In the genomic region with DNA sequence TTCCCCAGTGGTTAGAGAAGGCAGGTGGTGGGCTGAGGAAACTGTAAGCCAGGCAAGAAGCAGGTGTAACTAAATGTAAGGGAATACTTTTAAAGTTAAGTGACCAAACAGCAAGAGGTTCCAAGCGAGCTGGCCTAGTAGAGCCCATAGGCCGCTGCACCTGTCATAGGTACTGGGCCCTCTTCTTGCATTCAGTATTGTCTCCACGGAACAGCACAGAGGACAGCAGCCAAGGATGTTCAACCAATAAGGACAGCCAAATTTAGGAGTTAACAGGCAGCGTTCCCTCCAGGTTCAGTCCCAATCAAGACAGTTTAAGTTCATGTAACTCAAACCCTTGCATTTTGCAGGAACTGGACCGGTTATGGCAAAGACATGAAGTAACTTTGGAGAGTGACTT, we compare ENCODE assay signal across 8 mouse cellular contexts. TPM values are rescaled to one million over a fixed set of nuclear protein-coding genes. Genes with fewer than 3 reads are reported as not detected.
A peak's percentile ranks its signal among the peaks of the same experiment; 100 is the strongest.
DNase-seq lines count a peak whose midpoint lies in the region; ATAC-seq and TF ChIP-seq lines count a peak whose summit lies in the region.

No protein-coding gene starts in this region.

- H3K27ac ChIP-seq in kidney, embryonic 16.5 days (ENCODE audit: low read length) = 0 out of 2 replicates have a peak overlapping the region, but pooled peaks have one; percentile 24
- no peak overlapping the region for H3K27ac ChIP-seq in cortical plate, adult 2 months (ENCODE audit: insufficient read depth, low read length)
- no peak overlapping the region for H3K27ac ChIP-seq in hindbrain, embryonic 16.5 days (ENCODE audit: low read depth, low read length)

- H3ac ChIP-seq in myocyte (ENCODE audit: control insufficient read depth, insufficient read length) = no peak overlapping the region

- TF ChIP-seq POLR2A in cortical plate, adult 2 months (IDR thresholded peaks at IDR 0.05; ENCODE audit: extremely low read depth, insufficient read depth, low read length) = no peak
- no peak for TF ChIP-seq POLR2A in myocyte (IDR thresholded peaks at IDR 0.05; ENCODE audit: insufficient read length, low read depth)

- H3K4me2 ChIP-seq in kidney, embryonic 16.5 days (replicated peaks; ENCODE audit: low read depth, low read length) = peak overlapping the region; percentile 87
- H3K4me2 ChIP-seq in hindbrain, embryonic 16.5 days (ENCODE audit: low read length) = peak overlapping the region; percentile 88
- H3K4me2 ChIP-seq in myocyte (ENCODE audit: low read depth) = peak overlapping the region; percentile 67

- peak overlapping the region; percentile 98 for H3K9ac ChIP-seq in kidney, embryonic 16.5 days (replicated peaks; ENCODE audit: low read length)
- H3K9ac ChIP-seq in hindbrain, embryonic 16.5 days (ENCODE audit: low read depth, low read length) = no peak overlapping the region

- no peak for ATAC-seq in kidney, embryonic 16.5 days (ENCODE audit: low FRiP score, low TSS enrichment)
- no peak for ATAC-seq in hindbrain, embryonic 16.5 days

- no peaks in the 10 kb centered on the region for H3K27me3 ChIP-seq in kidney, embryonic 16.5 days (ENCODE audit: insufficient read depth, low read length)
- no peaks in the 10 kb centered on the region for H3K27me3 ChIP-seq in hindbrain, embryonic 16.5 days (replicated peaks; ENCODE audit: control insufficient read depth, insufficient read depth, low read length)
- no peaks in the 10 kb centered on the region for H3K27me3 ChIP-seq in myocyte (ENCODE audit: control insufficient read depth, insufficient read depth, insufficient read length)

- H3K4me1 ChIP-seq in kidney, embryonic 16.5 days (ENCODE audit: insufficient read depth, low read length) = peaks cover 26% of the 10 kb centered on the region
- H3K4me1 ChIP-seq in cortical plate, adult 2 months (ENCODE audit: control insufficient read depth, insufficient read depth, low read length) = no peaks in the 10 kb centered on the region; the same call in 1 of the 2 replicates
- peaks cover 4% of the 10 kb centered on the region for H3K4me1 ChIP-seq in hindbrain, embryonic 16.5 days (ENCODE audit: control insufficient read depth, insufficient read depth, low read depth, low read length)

- H3K79me2 ChIP-seq in myocyte (ENCODE audit: control insufficient read depth, insufficient read depth) = peaks cover 32% of the 10 kb centered on the region

- WGBS in kidney, embryonic 16.5 days = 39% methylated on average over 5 of the region's 5 CpGs
- WGBS in hindbrain, embryonic 16.5 days = 23% methylated on average over 5 of the region's 5 CpGs

- no peak for TF ChIP-seq CTCF in cortical plate, adult 2 months (IDR thresholded peaks at IDR 0.05; ENCODE audit: extremely low read depth, insufficient read depth, low read length)

- no peak for DNase-seq in kidney, adult 9 months
- no peak for DNase-seq in spleen, adult 18-20 months
- DNase-seq in natural killer cell, adult 2 months (ENCODE audit: low spot score in 2 of 2) = no peak
- no peak for DNase-seq in lung, postnatal 36 days

- H3K36me3 ChIP-seq in kidney, embryonic 16.5 days (ENCODE audit: insufficient read depth, low read length) = no peaks in the 10 kb centered on the region
- no peaks in the 10 kb centered on the region for H3K36me3 ChIP-seq in hindbrain, embryonic 16.5 days (ENCODE audit: control insufficient read depth, insufficient read depth, low read length)
- H3K36me3 ChIP-seq in myocyte (ENCODE audit: control insufficient read depth, insufficient read depth) = no peaks in the 10 kb centered on the region

- H3K9me3 ChIP-seq in kidney, embryonic 16.5 days (ENCODE audit: low read length) = peaks cover 7% of the 10 kb centered on the region; the same call in 1 of the 2 replicates
- no peaks in the 10 kb centered on the region; the same call in 1 of the 2 replicates for H3K9me3 ChIP-seq in hindbrain, embryonic 16.5 days (ENCODE audit: control insufficient read depth, low read length)

- H3K4me3 ChIP-seq in kidney, embryonic 16.5 days (ENCODE audit: low read length) = peak overlapping the region; percentile 93
- H3K4me3 ChIP-seq in cortical plate, adult 2 months (ENCODE audit: insufficient read depth, low read length) = peak overlapping the region; percentile 83; the same call in 1 of the 2 replicates
- H3K4me3 ChIP-seq in hindbrain, embryonic 16.5 days (ENCODE audit: low read length) = peak overlapping the region; percentile 95
- peak overlapping the region; percentile 90 for H3K4me3 ChIP-seq in myocyte

TF ChIP-seq in myocyte, 11 proteins besides CTCF, POLR2A, EP300 and RAD21:
- no peak for TF ChIP-seq POLR2AphosphoS2 (IDR thresholded peaks at IDR 0.05; ENCODE audit: insufficient read length, low read depth)
- no peak for TF ChIP-seq MAX (IDR thresholded peaks at IDR 0.05; ENCODE audit: low read depth)
- TF ChIP-seq USF1 (IDR thresholded peaks at IDR 0.05; ENCODE audit: low read depth) = no peak
- no peak for TF ChIP-seq E2F4 (IDR thresholded peaks at IDR 0.05; ENCODE audit: insufficient read depth)
- TF ChIP-seq SRF (IDR thresholded peaks at IDR 0.05; ENCODE audit: control insufficient read depth, insufficient read length, low read depth) = no peak
- no peak for TF ChIP-seq REST (IDR thresholded peaks at IDR 0.05; ENCODE audit: insufficient read depth, insufficient read length)
- TF ChIP-seq MYOG (IDR thresholded peaks at IDR 0.05; ENCODE audit: control insufficient read depth in 1 of 3, insufficient read depth in 1 of 3, insufficient read length in 2 of 3, low read depth in 2 of 3) = no peak
- TF ChIP-seq TCF12 (IDR thresholded peaks at IDR 0.05; ENCODE audit: insufficient read depth, poor library complexity, severe bottlenecking) = no peak
- TF ChIP-seq MYOD1 (IDR thresholded peaks at IDR 0.05; ENCODE audit: control insufficient read depth in 1 of 3, insufficient read length in 2 of 3, low read depth in 2 of 3) = no peak
- no peak for TF ChIP-seq CEBPB (IDR thresholded peaks at IDR 0.05; ENCODE audit: insufficient read depth, poor library complexity, severe bottlenecking)
- no peak for TF ChIP-seq TCF3 (IDR thresholded peaks at IDR 0.05; ENCODE audit: insufficient read length, low read depth)

RNA-seq across cellular contexts. Expression of gene Irf2, which starts 0.9 kb away (rescaled TPM):
- polyA plus RNA-seq in kidney, embryonic 16.5 days (2015; fragmentation: Nextera tagmentation; extraction: Ambion mirVana) = 19.2 and 21.5 TPM in 2 replicates
- 27.1 and 30.4 TPM in 2 replicates for polyA plus RNA-seq in cortical plate, adult 2 months (2012; rRNA removed)
- 11.1 TPM in 2 replicates for polyA plus RNA-seq in hindbrain, embryonic 16.5 days (2015; fragmentation: Nextera tagmentation; extraction: Ambion mirVana)
- 8.8 TPM for polyA plus RNA-seq in myocyte (2012; fragmentation: generic; extraction: Trizol)
